ENCODE assay signal across 8 mouse cellular contexts in the genomic region with DNA sequence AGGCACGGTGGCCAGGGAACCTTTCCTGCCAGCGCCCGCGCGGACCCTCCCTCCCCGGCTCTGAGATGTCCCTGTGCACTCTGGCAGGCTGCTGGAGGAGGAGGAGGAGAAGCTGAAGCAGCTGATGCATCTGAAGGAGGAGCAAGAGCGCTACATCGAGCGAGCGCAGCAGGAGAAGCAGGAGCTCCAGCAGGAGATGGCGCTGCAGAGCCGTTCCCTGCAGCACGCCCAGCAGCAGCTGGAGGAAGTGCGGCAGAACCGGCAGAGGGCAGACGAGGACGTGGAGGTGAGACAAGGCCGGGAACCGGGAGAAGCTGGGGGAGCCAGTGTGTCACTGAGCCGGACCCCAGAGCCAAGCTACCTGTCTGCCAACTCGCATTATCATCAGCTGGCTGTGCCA. TPM values are rescaled to one million over a fixed set of nuclear protein-coding genes. Genes with fewer than 3 reads are reported as not detected.
DNase-seq lines count a peak whose midpoint lies in the region; ATAC-seq and TF ChIP-seq lines count a peak whose summit lies in the region.

No protein-coding gene starts in this region.

- peak overlapping the region; percentile 50 for H3K9ac ChIP-seq in forebrain, embryonic 16.5 days (replicated peaks; ENCODE audit: low read depth, low read length)

- peak; percentile 68 for TF ChIP-seq CTCF in E14TG2a.4 (conservative IDR thresholded peaks at IDR 0.05; ENCODE audit: low read length)

- H3K4me3 ChIP-seq in E14TG2a.4 (replicated peaks; ENCODE audit: low read length), result peak overlapping the region; percentile 69
- H3K4me3 ChIP-seq in forebrain, embryonic 16.5 days (replicated peaks; ENCODE audit: low read length), result peak overlapping the region; percentile 28

- intact Hi-C loops in heart, postnatal 36 days (cut with DNase I), result loop anchor here (1.0 to 10.0 kb wide), 3 partner anchors 82 to 299 kb away; partner anchors contain the start of gene Tulp1

- peaks cover 84% of the 10 kb centered on the region for H3K4me1 ChIP-seq in E14TG2a.4 (replicated peaks; ENCODE audit: low read depth, low read length)
- H3K4me1 ChIP-seq in forebrain, embryonic 16.5 days (replicated peaks; ENCODE audit: control insufficient read depth, insufficient read depth, low read length), result peaks cover 21% of the 10 kb centered on the region

- no peaks in the 10 kb centered on the region for H3K9me3 ChIP-seq in E14TG2a.4 (ENCODE audit: low read length)
- H3K9me3 ChIP-seq in forebrain, embryonic 16.5 days (ENCODE audit: control insufficient read depth, low read length), result no peaks in the 10 kb centered on the region

- ATAC-seq in forebrain, embryonic 16.5 days, result peak; percentile 72
- peak; percentile 64 for ATAC-seq in neutrophil, adult 5-6 weeks (ENCODE audit: extremely low read depth, insufficient number of reproducible peaks, low FRiP score, poor library complexity, severe bottlenecking)

- H3K36me3 ChIP-seq in E14TG2a.4 (ENCODE audit: insufficient read depth, low read length), result peaks cover 50% of the 10 kb centered on the region
- H3K36me3 ChIP-seq in forebrain, embryonic 16.5 days (ENCODE audit: control insufficient read depth, insufficient read depth), result no peaks in the 10 kb centered on the region

- peak overlapping the region; percentile 52 for H3K4me2 ChIP-seq in forebrain, embryonic 16.5 days (ENCODE audit: low read length)

- H3K27ac ChIP-seq in forebrain, embryonic 16.5 days (ENCODE audit: low read length), result no peak overlapping the region

- H3K27me3 ChIP-seq in E14TG2a.4 (ENCODE audit: insufficient read depth, low read length), result no peaks in the 10 kb centered on the region
- no peaks in the 10 kb centered on the region for H3K27me3 ChIP-seq in forebrain, embryonic 16.5 days (replicated peaks; ENCODE audit: control insufficient read depth, insufficient read depth, low read length)

- 0% methylated on average over 21 of the region's 21 CpGs for WGBS in forebrain, embryonic 16.5 days

- DNase-seq in cerebellum, adult 11-12 months, result peak; percentile 87
- peak; percentile 91 to 93 for DNase-seq in heart, postnatal 36 days
- DNase-seq in layer of hippocampus, adult 18-20 months (ENCODE audit: low spot score in 2 of 2), result peak; percentile 90 to 94
- peak; percentile 92 to 94 for DNase-seq in lung, adult 18-20 months
- peak; percentile 86 for DNase-seq in testis, postnatal 14 days (ENCODE audit: low spot score)

RNA-seq across cellular contexts. Expression of gene Ppard, which starts 6.5 kb away (rescaled TPM):
- polyA plus RNA-seq in forebrain, embryonic 16.5 days (2015; fragmentation: Nextera tagmentation; extraction: Ambion mirVana), result 1.2 and 1.3 TPM in 2 replicates
- total RNA-seq in heart, postnatal 36 days (2021), result 10 to 100 TPM; 33.3 to 40.1 TPM
- total RNA-seq in layer of hippocampus, adult 18-20 months (2021), result 10 to 100 TPM; 22.5 to 26.0 TPM
- 12.6 and 19.4 TPM in 2 replicates for total RNA-seq in neutrophil, adult 5-6 weeks (2017)

RNA-seq across cellular contexts. Expression of gene Def6, which starts 18.4 kb away (rescaled TPM):
- polyA plus RNA-seq in forebrain, embryonic 16.5 days (2015; fragmentation: Nextera tagmentation; extraction: Ambion mirVana), result 4.5 and 4.6 TPM in 2 replicates
- 1 to 10 TPM; 3.1 to 3.2 TPM for total RNA-seq in heart, postnatal 36 days (2021)
- total RNA-seq in layer of hippocampus, adult 18-20 months (2021), result 1 to 10 TPM; 2.0 to 2.9 TPM
- total RNA-seq in neutrophil, adult 5-6 weeks (2017), result 110 and 136 TPM in 2 replicates

RNA-seq across cellular contexts. Expression of gene Zfp523, which starts 49.1 kb away (rescaled TPM):
- polyA plus RNA-seq in forebrain, embryonic 16.5 days (2015; fragmentation: Nextera tagmentation; extraction: Ambion mirVana), result 34.4 and 40.3 TPM in 2 replicates
- 10 to 100 TPM; 14.3 to 16.0 TPM for total RNA-seq in heart, postnatal 36 days (2021)
- total RNA-seq in layer of hippocampus, adult 18-20 months (2021), result 100 to 1,000 TPM; 107 to 109 TPM
- total RNA-seq in neutrophil, adult 5-6 weeks (2017), result 9.0 and 12.8 TPM in 2 replicates

Comparison
In these comparisons a context has a peak if more than half of its experiments do, and no peak if none do; other contexts are left out.
1. RNA of gene Def6, which starts 18.4 kb away (total RNA-seq): 110 to 136 TPM in neutrophil, adult 5-6 weeks; 3.1 to 3.2 TPM in heart, postnatal 36 days and 2.0 to 2.9 TPM in layer of hippocampus, adult 18-20 months; every median in the first group is over 10 times any median in the second.
2. Peak in every context shown above with its lines, with median percentiles within 50 percentile points of each other: DNase-seq.